Mouse (Mus musculus): ENCODE measurements around the gene Man2a1.

DNA sequence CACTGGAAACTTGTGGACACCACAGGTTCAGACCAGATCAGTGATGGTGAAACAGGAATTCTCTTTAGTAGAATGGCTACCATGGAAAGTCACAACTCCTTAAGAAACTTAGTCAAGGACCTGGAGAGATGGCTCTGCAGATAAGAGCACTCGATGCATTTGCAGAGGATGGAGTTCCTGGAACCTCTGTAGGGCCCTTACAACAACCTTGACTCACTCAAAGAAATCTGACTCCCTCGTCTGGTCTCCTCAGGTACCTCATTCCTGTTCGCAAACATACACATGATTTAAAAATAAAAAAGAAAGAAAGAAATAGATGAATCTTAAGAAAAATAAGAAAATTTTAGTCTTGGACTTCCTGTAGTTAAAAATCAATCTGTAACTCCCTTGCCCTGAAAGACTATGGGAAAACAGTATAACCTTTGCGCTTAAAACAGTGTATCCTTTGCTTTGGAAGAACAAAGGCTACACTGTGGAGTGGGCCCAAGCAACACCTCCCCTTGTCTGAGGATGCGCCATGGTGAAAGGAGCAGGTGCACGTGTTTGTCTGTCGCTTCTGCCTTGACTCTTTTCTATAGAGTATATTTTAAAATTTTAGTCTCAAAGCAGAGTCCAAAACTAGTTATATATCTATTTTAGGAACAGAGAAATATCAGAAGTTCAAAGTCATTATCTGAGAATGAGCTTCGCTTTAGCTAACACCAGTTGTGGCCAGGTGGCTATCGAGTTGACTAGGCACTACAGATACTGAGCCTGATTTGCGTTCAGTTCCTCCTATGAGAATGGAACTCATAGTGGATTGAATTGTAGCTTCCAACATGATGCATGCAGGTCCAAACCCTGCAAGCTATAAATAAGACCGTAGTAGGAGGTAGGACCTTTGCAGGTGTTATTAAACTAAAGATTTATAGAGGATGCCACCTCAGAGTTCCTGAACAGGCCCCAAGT lies 163.9 kb downstream of the Man2a1 start:
- TF ChIP-seq POLR2A (IDR thresholded peaks at IDR 0.05; ENCODE audit: insufficient read depth, low read depth, low read length) (no peak), CTCF (IDR thresholded peaks at IDR 0.05) (no peak), EP300 (IDR thresholded peaks at IDR 0.05; ENCODE audit: insufficient read depth, low read depth, low read length) (no peak)

All from heart, adult 2 months (tissue).